Mouse (Mus musculus) heart, postnatal 36 days (tissue): Measurements from ENCODE around the gene Mprip. TPM values are rescaled to one million over a fixed set of nuclear protein-coding genes. Genes with fewer than 3 reads are reported as not detected.
"Not testable (repeated sequence)": the region's sequence is repeated elsewhere in the genome, so short reads cannot be mapped to it uniquely, and the experiment has no call there.

Experiments used
- DNase-seq, 2 experiments: peaks; one replicate each; pipeline ENCODE4 v3.0.0; 2021 to 2022
- intact Hi-C: fragments of 180-260 bp; cut with DNase I; formaldehyde crosslinking; loops from one replicate; pipeline ENCODE4 v1.15.1; 2025
- total RNA-seq, 2 experiments: library from RNA; stranded (reverse); gene quantifications; 2 replicates each; pipeline ENCODE4 v1.2.3; 2021

Gene Mprip
- total RNA-seq, 2 experiments from 2014 or later = 137 to 147 TPM

DNA sequence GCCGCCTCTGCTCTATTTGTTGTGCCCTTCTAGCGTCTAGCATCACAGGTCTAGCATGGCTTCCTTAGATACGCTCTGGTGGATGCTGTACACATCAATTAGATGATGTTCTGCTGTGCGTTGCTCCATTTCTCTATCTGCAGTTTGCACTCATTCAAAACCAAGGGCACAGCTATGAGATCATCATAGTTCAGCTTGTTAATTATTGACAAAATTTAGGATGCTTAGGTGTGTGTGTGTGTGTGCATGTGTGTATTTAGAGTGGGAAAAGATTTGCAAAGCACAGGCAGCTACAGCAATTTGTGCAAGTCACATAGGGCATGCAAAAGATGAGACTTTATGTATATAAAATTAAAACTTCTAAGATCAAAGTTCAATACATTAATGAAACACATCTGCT is 12.0 kb upstream of the Mprip start:
- intact Hi-C loops = no loop called here
- DNase-seq = no peak

DNA sequence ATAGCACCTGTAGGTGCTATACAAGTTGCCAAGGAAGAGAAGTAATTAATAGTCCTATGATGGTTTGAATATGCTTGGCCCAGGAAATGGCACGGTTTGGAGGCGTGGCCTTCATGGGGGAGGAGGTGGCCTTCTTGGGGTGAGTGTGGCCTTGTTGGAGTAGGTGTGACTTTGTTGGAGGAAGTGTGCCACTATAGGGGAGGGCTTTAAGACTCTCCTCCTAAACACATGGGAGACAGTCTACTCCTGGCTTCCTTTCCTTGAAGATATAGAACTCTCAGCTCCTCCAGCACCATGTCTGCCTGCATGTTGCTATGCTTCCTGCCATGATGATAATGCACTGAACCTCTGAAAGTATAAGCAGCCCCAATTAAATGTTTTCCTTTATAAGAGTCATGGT is 8.1 kb upstream of the Mprip start:
- DNase-seq = no peak
- intact Hi-C loops = no loop called here

DNA sequence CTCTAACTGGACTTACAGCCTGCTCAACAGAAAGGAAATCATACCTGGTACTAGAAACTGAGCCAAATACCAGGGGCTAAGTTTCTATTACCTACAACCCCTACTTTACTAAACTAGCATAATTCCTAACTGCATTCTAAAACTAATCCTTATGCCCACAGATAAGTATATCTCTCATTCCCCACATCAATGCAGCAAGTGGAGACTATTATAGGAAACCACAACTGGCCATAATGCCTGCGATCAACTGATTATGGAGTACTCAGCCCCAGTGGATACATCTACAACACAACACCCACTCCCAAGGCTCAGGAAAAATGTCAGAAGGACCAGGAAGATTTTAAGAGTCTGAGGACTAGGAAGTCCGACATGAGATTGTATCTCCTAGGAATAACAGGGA is 7.6 kb upstream of the Mprip start:
- intact Hi-C loops = no loop called here
- no peak for DNase-seq

DNA sequence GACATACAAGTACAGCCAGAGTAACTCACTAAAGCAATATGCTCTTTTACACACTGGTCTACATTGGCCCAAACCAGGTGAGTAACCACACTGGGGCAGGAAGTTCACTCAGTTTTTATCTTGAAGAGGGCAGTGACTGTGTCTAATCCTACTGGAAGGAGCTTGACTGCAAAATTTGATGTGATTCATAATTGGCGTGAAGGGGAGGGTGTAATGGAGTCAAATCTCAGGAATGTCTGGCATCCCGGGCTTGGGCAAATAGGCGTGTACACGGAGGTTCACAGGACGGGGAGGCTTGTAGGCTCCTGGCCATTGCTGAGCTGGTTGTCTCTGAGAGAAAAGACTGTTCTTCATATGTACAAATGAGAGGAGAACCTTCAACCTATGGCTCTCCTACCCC is 5.8 kb upstream of the Mprip start:
- DNase-seq = no peak
- intact Hi-C loops = no loop called here

DNA sequence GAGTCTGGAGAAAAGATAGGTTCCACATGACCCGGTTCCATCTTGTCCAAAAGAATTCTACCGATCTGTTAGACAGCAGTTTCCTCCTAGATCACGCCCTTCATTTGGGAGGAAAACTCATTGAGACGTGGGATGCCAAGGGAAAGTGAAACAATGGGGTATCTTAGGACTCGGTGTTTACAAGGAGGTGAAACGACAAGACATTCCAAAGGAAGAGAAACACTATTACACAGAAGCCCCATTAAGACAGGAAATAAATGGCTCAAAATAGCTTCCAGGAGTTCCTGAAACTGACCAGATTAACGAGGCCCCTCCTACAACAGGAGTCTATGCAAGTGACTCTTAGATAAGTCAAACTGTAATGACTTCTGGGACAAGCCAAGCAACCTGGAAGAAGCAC is 5.1 kb upstream of the Mprip start:
- intact Hi-C loops = no loop called here
- DNase-seq = no peak

DNA sequence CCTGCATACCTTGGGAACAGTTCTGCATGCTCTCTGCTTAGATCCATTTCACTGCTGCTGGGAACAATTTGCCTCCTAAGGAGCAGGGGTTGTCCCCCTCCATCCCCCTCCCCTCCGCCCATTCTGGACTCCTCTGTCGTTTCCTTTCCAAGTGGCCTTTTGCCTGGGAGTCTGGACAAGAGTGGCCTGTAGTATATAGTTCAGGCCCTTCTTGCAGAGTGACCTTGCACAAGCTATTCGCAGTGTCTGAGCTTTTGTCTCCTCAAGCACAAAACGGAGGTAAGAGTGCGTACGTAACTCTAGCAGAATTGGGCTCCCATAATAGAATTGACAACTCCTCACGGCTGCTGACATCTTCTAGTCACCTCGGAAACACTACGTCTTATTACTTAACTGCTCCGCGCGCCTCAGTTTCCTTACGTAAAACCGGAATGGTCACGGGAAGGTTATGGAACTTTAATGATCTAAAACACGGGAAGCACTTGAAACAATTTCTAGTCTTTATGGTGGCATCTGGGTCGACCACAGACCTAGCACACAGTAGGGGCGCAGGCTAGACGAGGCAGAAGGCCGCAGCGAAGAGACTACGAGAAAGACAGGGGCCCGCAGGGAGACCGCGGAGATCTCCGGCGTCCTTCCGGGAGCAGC is 620 bp downstream of the Mprip start:
- intact Hi-C loops = loop anchor here (2.0 to 5.0 kb wide), 2 partner anchors 46 to 71 kb away; no protein-coding TSS in a partner anchor
- no peak for DNase-seq

DNA sequence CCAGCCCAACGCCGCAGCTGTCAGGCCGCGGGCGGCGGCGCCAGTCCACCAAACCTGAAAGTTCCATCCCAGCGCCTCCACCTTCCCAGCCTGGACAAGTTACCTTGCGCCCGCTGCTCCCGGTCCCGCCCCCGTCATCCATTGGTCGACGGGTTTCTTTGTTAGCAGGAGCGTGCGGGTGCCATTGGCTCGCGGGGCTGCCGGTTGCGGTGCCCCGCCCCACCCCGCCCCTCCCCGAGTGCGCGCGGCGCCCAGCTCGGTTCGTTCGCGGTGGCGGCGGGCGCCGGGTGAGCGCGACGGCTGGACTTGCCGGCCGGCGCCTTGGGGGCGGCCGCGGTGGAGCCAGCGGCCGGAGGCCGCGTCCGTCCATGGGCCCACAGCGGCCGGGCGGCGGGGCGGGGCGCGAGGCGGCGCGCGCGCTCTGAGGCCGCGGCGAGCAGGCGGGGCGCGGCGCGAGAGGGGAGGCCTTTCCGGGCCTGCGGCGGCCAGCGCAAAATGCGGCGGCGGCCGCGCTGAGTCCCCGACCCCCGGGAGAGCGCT is 1.2 kb downstream of the Mprip start:
- DNase-seq = peak; percentile 92
- intact Hi-C loops = loop anchor here (2.0 to 5.0 kb wide), 2 partner anchors 45 to 70 kb away; no protein-coding TSS in a partner anchor

DNA sequence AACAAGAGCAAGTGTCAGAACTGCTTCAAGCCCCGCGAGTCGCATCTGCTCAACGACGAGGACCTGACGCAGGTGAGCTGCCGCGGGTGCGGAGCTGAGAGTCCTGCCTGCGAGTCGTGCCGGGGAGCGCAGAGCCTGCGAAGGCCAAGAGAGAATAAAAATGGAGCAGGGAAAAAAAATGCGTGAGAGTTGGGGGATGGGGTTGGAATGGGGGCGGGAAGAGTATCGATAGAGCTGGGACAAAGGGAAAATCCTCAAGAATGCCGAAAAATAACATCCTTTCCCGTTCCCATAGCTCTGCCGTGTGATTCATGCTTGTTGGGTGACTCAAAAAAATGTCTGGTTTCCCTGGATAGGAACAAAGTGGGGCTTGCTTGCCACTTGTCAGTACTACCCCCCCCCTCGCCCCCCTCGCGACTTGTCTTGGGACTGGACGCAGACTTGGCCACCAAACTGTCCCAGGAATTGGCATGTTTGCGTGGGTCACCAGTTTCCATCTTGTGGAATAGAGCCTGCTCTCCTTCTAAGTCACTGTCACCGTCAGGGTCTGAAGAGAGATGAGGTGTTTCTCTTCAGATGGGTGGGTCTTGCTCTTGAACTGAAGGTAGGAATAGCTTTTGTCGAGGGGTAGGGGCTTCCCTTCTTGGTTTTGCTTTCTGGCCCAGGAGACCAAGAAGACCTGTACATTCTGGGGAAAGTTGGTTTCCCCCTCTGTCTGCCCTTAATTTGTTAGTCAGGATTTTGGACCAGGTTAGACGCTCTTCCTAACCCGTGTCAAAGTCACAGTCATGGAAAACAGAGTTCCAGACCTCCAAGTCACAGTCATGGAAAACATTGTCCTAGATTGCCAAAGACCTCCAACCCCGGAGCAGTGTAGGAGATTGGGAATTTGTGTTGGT is 2.0 kb downstream of the Mprip start:
- intact Hi-C loops = loop anchor here (2.0 to 5.0 kb wide), 2 partner anchors 44 to 70 kb away; no protein-coding TSS in a partner anchor
- peak in 1 of 2 experiments; percentile 44 for DNase-seq

DNA sequence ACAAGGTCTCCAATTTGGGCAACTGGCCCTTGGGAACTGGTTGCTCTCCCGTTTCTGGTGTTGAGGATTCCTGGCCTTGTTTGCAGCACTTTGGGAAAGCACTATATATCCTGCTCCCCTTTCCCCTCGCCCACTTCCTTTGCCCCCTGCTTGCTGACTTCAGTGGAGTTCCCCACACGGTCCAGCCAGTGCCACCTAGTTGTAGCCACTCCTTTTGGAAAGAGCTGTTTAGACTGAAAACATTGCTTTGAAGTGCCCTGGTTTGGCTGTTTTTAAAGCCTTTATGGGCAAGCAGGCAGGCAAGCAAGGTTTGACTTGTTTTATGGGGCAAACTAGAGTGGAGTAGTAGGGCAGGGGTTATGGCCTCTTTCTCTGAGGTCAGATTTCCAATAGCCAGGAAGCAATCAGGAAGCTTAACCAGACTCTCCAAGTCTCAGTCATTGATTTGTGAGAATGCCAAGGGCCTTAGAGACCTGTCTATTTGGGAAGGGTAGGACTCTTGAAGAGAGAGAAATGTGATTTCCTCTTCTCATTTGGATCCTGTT is 2.7 kb downstream of the Mprip start:
- intact Hi-C loops = loop anchor here (2.0 to 5.0 kb wide), 2 partner anchors 43 to 69 kb away; no protein-coding TSS in a partner anchor

DNA sequence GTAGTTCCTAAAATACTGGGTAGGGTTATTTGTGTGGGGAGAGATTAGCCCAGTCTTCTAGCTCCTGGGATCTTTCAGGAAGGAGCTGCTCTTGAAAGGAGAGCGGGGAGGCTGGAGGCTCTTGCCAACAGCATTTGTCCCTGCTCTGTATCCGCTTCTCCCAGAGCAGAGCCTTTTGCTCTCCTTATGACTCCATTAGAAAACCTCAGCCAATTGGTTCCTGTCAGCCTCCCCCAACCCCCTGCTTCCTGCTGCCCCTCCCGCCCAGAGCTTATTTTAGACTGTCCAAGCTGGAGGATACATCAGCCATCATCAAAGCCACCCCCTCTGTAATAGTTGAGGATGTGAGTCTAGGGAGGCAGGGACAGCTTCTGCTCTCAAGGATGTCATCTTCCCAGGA is 3.7 kb downstream of the Mprip start:
- intact Hi-C loops = loop anchor here (5.0 kb wide), 1 partner anchor 42 kb away; no protein-coding TSS in a partner anchor
- DNase-seq = peak; percentile 63 to 69

More for the DNA sequence above, 2.7 kb downstream of the Mprip start:
- no peak for DNase-seq

DNA sequence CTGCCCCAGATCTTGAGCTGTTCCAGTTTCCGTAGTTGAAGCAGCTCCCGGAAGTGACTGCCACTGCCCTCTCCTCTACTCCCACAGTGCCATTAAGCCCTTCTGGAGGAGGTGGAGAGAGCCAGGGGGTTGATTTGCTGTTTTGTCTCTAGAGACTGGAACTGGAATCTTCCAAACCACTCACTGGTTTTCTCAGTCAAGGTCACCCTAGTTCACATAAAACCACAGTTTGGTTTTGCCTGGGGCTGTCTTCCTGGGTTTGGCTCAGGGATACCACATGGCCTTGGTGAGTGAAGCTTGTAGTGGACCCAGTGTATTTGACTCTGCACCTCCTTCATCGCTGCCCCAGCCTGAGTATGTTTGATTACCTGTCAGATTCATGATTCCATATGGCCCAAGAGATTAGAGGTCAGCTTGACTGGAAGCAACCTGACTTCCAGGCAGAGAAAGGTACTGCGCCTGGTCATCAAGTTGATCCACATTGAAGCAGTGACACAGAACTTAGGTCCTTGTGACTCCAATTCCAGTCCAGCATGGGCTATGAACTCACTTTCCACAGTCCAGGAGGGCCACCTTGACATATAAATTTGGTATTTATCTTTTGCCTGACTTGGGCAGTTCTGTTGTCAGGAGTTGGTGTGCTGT is 10.1 kb downstream of the Mprip start:
- intact Hi-C loops = loop anchor here (2.0 kb wide), 1 partner anchor 36 kb away; no protein-coding TSS in a partner anchor
- no peak for DNase-seq

DNA sequence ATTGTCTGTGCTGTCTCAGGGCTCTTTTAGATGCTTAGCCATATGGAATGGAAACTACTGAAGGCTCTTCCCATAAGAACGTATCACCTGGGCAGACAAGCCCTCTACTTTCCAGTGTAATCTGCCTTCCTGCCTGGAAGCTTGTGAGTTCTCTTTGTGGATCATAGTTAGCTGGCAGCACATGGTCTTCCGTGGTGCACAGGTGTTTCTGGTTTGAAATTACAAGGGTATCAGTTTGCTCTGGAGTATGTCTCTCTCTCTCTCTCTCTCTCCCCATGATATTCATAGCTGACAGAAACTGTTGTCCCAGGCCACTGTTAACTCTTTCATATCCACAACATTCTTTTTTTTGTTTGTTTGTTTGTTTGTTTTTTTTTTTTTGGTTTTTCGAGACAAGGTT is 12.9 kb downstream of the Mprip start:
- intact Hi-C loops = no loop called here

DNA sequence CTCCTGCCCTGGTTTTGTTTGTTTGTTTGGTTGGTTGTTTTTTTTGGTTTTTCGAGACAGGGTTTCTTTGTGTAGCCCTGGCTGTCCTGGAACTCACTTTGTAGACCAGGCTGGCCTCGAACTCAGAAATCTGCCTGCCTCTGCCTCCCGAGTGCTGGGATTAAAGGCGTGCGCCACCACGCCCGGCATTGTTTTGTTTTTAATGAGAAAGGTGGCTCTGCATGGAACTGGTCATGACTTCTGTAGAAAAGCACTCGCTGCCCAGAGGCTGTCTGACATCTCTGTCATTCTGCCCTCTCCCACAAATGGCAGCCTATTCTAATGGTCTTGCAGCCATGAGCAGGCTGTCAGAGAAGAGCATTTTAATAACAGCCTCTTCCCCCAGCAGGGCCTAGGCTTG is 13.6 kb downstream of the Mprip start:
- intact Hi-C loops = not testable (repeated sequence)

More for the DNA sequence above, 12.9 kb downstream of the Mprip start:
- DNase-seq = no peak

DNA sequence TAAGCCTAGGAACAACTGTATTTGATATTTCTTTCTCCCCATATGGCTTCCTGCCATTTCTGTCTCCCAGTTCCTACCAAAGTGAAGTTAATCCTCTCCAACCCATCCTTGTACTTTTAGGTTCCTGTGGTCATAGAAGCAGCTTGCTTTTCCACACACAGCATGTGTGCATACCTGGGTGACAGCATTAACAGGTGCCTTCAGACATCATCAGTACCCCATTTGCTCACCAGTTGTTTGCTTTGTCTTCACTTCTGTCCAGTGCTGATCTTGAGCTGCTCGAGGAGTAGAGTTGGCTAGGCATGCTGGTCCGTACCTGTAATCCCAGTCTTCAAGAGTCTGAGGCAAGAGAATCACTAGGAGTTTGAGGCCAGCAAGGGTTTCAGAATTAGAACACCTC is 16.7 kb downstream of the Mprip start:
- no peak for DNase-seq
- intact Hi-C loops = no loop called here

More for the DNA sequence above, 13.6 kb downstream of the Mprip start:
- DNase-seq = not testable (repeated sequence)

DNA sequence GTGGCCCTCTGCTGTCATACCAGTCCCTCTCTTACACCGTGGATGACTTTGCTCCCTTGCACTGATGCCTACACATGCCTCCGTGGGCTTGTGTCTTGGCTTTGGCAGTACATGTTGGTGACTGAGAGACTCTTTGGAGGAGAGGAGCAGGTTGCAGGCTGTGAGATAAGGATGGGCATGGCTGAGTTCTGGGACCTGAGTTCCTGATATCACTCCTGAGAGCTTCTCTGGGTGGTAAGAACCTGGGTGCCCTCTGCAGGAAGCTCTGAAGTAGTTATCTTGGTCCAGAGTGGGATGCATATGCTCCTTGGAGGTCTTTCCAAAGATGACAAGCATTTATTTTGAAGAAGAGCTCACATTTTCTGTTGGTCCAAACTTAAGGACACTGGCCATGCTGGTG is 17.6 kb downstream of the Mprip start:
- intact Hi-C loops = no loop called here
- no peak for DNase-seq

DNA sequence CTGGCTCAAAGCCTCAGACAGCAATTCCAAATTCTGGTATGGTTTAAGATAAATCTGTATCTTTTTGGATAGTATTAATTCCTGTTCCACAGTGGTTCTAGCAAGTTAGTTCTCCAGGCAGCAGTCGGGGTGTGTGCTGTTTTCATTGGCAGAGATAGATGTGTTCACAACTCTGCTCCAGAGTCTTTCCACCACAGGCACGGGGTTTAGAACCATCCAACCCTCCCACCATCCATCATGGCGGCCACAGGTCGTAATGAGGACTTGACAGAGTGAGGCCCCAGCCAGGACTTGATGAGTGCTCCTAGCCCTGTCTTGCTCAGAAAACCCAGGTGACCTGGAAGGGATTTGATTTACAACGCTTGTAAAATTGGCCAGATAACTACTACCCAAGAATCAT is 19.0 kb downstream of the Mprip start:
- intact Hi-C loops = no loop called here
- DNase-seq = no peak

DNA sequence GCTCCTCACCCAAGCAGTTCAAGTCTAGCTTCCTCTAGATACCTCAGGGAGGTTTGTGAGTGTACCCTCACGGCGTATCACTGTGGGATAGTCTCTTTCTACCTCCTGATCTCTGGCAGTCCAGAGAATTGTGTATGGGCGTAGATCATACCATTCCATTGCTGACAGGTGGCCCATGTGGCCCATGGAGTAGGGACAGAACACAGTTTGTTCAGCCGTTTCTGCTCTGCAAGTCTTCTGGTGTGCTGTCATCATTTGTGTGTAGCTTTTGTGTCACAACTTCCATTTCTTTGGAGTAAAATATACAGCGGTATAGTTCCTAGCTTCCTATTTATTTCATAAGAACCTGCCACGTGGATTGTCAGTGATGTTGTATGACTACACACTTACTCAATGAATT is 23.9 kb downstream of the Mprip start:
- intact Hi-C loops = no loop called here
- no peak for DNase-seq

DNA sequence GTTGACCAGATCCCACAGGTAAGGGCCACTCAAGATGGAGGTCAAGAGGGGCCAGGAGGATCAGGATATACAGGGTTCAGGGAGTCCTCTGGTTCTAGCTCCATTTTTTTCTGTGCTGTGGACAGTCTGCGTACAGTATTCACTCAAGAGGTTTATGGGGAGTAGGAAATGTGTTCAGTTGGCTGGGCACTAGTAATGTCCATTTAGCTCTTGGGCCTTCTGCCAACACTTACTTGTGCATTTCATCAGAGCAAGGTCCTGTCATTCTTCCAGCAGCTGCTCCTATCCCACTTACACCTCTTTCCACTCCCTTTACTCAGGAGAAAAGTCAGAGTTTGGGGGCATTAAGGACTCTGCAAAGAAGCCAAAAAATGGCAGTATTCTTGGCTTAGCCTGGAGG is 33.4 kb downstream of the Mprip start:
- DNase-seq = peak in 1 of 2 experiments; percentile 29
- intact Hi-C loops = no loop called here

DNA sequence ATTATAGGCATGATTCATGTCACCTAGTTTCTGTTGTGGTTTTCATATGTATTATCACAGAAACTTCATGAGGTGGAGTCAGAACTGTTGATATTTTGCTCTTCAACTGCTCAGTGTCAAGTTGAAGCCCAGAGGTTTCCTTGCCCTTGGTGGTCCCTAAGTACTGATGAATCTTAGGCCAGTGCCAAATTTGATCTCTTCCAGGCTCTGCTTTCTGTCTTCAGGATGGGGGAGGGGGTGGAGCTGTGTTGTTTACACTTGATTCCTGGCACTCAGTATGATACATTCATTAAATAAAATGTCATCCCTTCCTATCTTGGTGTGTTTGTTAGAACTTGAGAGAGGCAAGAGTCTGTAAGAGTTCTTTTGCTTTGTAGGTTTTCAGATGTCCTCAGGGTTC is 34.4 kb downstream of the Mprip start:
- intact Hi-C loops = no loop called here
- DNase-seq = no peak

DNA sequence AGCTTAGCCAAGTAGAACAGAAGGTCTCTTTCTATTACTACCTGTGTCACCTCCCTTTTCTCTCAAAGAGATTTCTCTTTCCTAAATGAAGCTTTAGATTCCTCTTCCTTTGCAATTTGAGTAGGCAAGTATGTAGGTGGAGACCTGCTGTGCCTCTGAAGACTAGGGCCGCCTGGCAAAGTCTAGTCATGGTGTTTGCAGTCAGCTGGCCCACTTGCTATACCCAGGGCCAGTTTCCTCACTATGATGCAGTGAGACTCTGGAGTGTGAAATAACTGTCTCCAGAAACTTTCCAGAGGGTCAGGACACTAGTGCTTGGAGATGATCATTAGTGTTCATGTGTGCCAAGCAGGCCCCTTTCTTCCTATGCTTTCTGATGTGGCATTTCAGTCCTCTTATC is 36.5 kb downstream of the Mprip start:
- intact Hi-C loops = no loop called here
- DNase-seq = no peak

DNA sequence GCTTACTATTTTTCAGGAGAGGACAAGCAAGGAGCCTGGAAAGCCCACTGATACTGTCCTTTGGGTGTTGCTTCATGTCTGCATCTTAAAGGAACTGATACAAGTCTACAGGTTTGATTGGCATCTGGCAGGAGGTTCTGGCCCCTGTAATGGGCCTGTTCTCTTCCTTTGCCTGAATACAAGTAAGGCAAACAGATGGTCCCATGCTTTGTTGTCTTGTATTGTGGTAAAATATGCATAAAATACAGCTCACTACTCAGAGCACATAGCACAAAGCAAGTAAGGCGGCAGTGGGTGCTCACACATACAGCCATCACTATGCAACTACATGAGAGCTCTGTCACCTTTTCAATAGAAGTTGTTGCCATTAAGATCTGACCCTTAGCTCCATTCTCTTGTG is 39.7 kb downstream of the Mprip start:
- intact Hi-C loops = no loop called here
- no peak for DNase-seq
